Comparison of ENCODE assay signal across 8 mouse cellular contexts in the genomic region with DNA sequence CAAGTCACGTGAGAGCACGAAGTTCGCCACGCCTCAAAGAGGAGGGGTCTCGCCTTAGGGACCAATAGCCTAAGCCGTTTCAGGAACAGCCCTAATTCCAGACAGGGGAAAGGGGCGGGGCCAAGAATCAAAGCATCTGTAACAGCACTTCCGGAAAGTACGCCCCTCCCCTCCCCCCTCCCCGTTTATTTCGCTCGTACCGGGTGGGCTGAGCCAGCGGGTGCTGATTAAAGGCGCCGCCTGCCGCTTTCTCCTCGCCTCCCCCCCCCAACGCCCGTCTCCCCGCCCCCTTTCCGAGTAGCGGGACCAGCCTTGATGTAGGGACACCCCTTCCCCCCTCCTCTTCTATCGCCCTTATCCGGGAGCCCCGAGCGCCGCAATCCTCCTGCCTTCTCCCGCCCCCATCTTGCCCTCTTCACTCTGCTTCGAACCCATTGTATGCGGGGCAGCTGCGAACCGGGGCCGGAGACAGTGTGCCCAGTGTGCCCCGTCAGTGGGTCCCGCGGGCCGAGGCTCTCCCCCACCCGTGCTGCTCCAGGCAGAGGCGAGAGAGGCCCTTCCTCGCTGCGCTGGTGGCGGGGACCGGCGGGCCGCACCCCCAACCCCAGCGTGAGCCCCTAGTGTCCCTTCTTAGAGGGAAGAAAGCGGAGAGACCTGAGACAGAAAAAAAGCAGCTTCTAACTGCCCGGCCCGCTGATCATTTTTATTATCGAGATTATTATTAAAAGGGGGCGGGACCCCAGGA. TPM values are rescaled to one million over a fixed set of nuclear protein-coding genes. Genes with fewer than 3 reads are reported as not detected.
DNase-seq lines count a peak whose midpoint lies in the region; ATAC-seq and TF ChIP-seq lines count a peak whose summit lies in the region.

No protein-coding gene starts in this region.

- peak; percentile 100 for DNase-seq in MEL (ENCODE audit: low read depth, low spot score)
- DNase-seq in cerebellum, adult 2 months = peak; percentile 93 to 98
- peak; percentile 99 for DNase-seq in forebrain, postnatal 0 days
- DNase-seq in heart, postnatal 4 days = peak; percentile 97
- peak; percentile 97 to 98 for DNase-seq in layer of hippocampus, adult 8-10 months (ENCODE audit: low spot score in 2 of 2)
- peak; percentile 98 for DNase-seq in ovary, adult 18-20 months (ENCODE audit: low spot score)
- peak; percentile 99 for DNase-seq in thymus, postnatal 0 days (ENCODE audit: low spot score)

- H3K4me1 ChIP-seq in MEL (ENCODE audit: control insufficient read depth in 1 of 2, insufficient read depth in 2 of 2, low read length in 2 of 2) = peaks cover 4 to 10% of the 10 kb centered on the region in 2 experiments; a peak in 3 of 4 replicates
- no peaks in the 10 kb centered on the region for H3K4me1 ChIP-seq in cerebellum, adult 2 months (ENCODE audit: control insufficient read depth, insufficient read depth, low read length)
- H3K4me1 ChIP-seq in forebrain, postnatal 0 days (ENCODE audit: insufficient read depth) = peaks cover 12% of the 10 kb centered on the region
- peaks cover 13% of the 10 kb centered on the region for H3K4me1 ChIP-seq in lung, embryonic 15.5 days

- TF ChIP-seq CTCF in MEL (IDR thresholded peaks at IDR 0.05 in 2 of 3, conservative IDR thresholded peaks at IDR 0.05 in 1 of 3; ENCODE audit: control insufficient read depth in 1 of 3, insufficient read depth in 1 of 3, low read depth in 2 of 3, low read length in 3 of 3, poor library complexity in 1 of 3, severe bottlenecking in 1 of 3) = no peak
- TF ChIP-seq CTCF in cerebellum, adult 2 months (IDR thresholded peaks at IDR 0.05; ENCODE audit: borderline replicate concordance, insufficient read depth, low read depth, low read length) = no peak
- no peak for TF ChIP-seq CTCF in forebrain, postnatal 0 days (IDR thresholded peaks at IDR 0.05; ENCODE audit: low read depth)

- peak; percentile 52 to 75; a peak in 3 of 4 replicates for TF ChIP-seq POLR2A in MEL (IDR thresholded peaks at IDR 0.05; ENCODE audit: control insufficient read depth in 1 of 2, insufficient read depth in 1 of 2, low read depth in 1 of 2, low read length in 2 of 2, poor library complexity in 1 of 2)
- 0 out of 2 replicates have a peak, but pooled peaks have one; percentile 4 for TF ChIP-seq POLR2A in cerebellum, adult 2 months (IDR thresholded peaks at IDR 0.05; ENCODE audit: borderline replicate concordance, insufficient read depth, low read length)

- H3K9me3 ChIP-seq in MEL (replicated peaks; ENCODE audit: insufficient read depth, low read length) = no peaks in the 10 kb centered on the region
- no peaks in the 10 kb centered on the region for H3K9me3 ChIP-seq in forebrain, postnatal 0 days (ENCODE audit: low read length)
- no peaks in the 10 kb centered on the region for H3K9me3 ChIP-seq in lung, embryonic 15.5 days

- H3K4me3 ChIP-seq in MEL (ENCODE audit: control insufficient read depth in 1 of 2, insufficient read depth in 1 of 2, low read depth in 2 of 2, low read length in 2 of 2) = peak overlapping the region; percentile 76 to 82
- peak overlapping the region; percentile 56 for H3K4me3 ChIP-seq in cerebellum, adult 2 months (replicated peaks; ENCODE audit: insufficient read depth, low read depth, low read length)
- peak overlapping the region; percentile 96 for H3K4me3 ChIP-seq in forebrain, postnatal 0 days (ENCODE audit: low read depth, low read length)
- peak overlapping the region; percentile 92 for H3K4me3 ChIP-seq in lung, embryonic 15.5 days

- no peak; a peak in 2 of 4 replicates for TF ChIP-seq EP300 in MEL (IDR thresholded peaks at IDR 0.05; ENCODE audit: low read depth in 1 of 2, low read length in 2 of 2)

- H3K36me3 ChIP-seq in MEL (ENCODE audit: control insufficient read depth in 1 of 2, insufficient read depth in 2 of 2, low read length in 2 of 2) = peaks cover 0 to 6% of the 10 kb centered on the region in 2 experiments; a peak in 2 of 4 replicates
- no peaks in the 10 kb centered on the region for H3K36me3 ChIP-seq in forebrain, postnatal 0 days (ENCODE audit: insufficient read depth)
- no peaks in the 10 kb centered on the region for H3K36me3 ChIP-seq in lung, embryonic 15.5 days

- H3K79me2 ChIP-seq in MEL (ENCODE audit: control insufficient read depth, insufficient read depth, low read length, poor library complexity) = peaks cover 42% of the 10 kb centered on the region

- ATAC-seq in forebrain, postnatal 0 days = peak; percentile 90
- ATAC-seq in lung, embryonic 15.5 days (ENCODE audit: borderline replicate concordance, extremely low read depth, low FRiP score, low TSS enrichment) = peak; percentile 82

- WGBS in cerebellum, adult 2 months = under 1% methylated on average over 51 of the region's 52 CpGs
- 3% methylated on average over 50 of the region's 52 CpGs for WGBS in forebrain, postnatal 0 days
- WGBS in lung, embryonic 15.5 days = under 1% methylated on average over 51 of the region's 52 CpGs

- peak overlapping the region; percentile 97 for H3K9ac ChIP-seq in MEL (ENCODE audit: control insufficient read depth, low read depth, low read length, poor library complexity, severe bottlenecking)
- peak overlapping the region; percentile 97 for H3K9ac ChIP-seq in forebrain, postnatal 0 days
- peak overlapping the region; percentile 88 for H3K9ac ChIP-seq in lung, embryonic 15.5 days

- peak overlapping the region; percentile 93 for H3K4me2 ChIP-seq in forebrain, postnatal 0 days (ENCODE audit: low read depth)
- peak overlapping the region; percentile 79 for H3K4me2 ChIP-seq in lung, embryonic 15.5 days

- no peak for TF ChIP-seq RAD21 in MEL (IDR thresholded peaks at IDR 0.05; ENCODE audit: low read depth, low read length)

- H3K27me3 ChIP-seq in MEL (ENCODE audit: control insufficient read depth in 1 of 2, insufficient read depth in 2 of 2, low read length in 2 of 2) = no peaks in the 10 kb centered on the region
- no peaks in the 10 kb centered on the region for H3K27me3 ChIP-seq in cerebellum, adult 2 months (ENCODE audit: control insufficient read depth, insufficient read depth, low read length)
- no peaks in the 10 kb centered on the region for H3K27me3 ChIP-seq in forebrain, postnatal 0 days (ENCODE audit: insufficient read depth, low read length)
- no peaks in the 10 kb centered on the region for H3K27me3 ChIP-seq in lung, embryonic 15.5 days

- peak overlapping the region; percentile 96 for H3K27ac ChIP-seq in MEL (ENCODE audit: control insufficient read depth, low read depth, low read length)
- H3K27ac ChIP-seq in cerebellum, adult 2 months (ENCODE audit: insufficient read depth, low read length) = peak overlapping the region; percentile 54
- H3K27ac ChIP-seq in forebrain, postnatal 0 days (ENCODE audit: low read depth, low read length) = peak overlapping the region; percentile 100
- H3K27ac ChIP-seq in lung, embryonic 15.5 days = peak overlapping the region; percentile 100

TF ChIP-seq in MEL, 35 proteins besides CTCF, POLR2A, EP300 and RAD21 (continues in another document):
- TF ChIP-seq ELF1 (IDR thresholded peaks at IDR 0.05; ENCODE audit: low read depth, low read length) (peak; percentile 98), ZKSCAN1 (IDR thresholded peaks at IDR 0.05; ENCODE audit: low read depth, low read length) (no peak), MAX (IDR thresholded peaks at IDR 0.05; ENCODE audit: low read length) (peak; percentile 92), BHLHE40 (IDR thresholded peaks at IDR 0.05; ENCODE audit: borderline replicate concordance, low read depth, low read length) (peak; percentile 98), RCOR1 (IDR thresholded peaks at IDR 0.05; ENCODE audit: low read depth, low read length) (peak; percentile 42; the same call in 1 of the 2 replicates), MYC (IDR thresholded peaks at IDR 0.05; ENCODE audit: low read depth, low read length) (peak; percentile 68; the same call in 1 of the 2 replicates), E2F4 (IDR thresholded peaks at IDR 0.05; ENCODE audit: borderline replicate concordance, low read depth, low read length) (no peak), TAL1 (IDR thresholded peaks at IDR 0.05; ENCODE audit: low read length) (no peak), TBP (IDR thresholded peaks at IDR 0.05; ENCODE audit: low read depth, low read length) (peak; percentile 41), USF1 (IDR thresholded peaks at IDR 0.05; ENCODE audit: low read depth, low read length) (peak; percentile 97), ETS1 (IDR thresholded peaks at IDR 0.05; ENCODE audit: low read depth, low read length) (peak; percentile 77), POLR2AphosphoS2 (IDR thresholded peaks at IDR 0.05; ENCODE audit: low read length) (peak; percentile 43), NRF1 (IDR thresholded peaks at IDR 0.05; ENCODE audit: insufficient read depth, low read depth, low read length, poor library complexity, severe bottlenecking) (no peak), MAFK (IDR thresholded peaks at IDR 0.05; ENCODE audit: borderline replicate concordance, low read depth, low read length) (no peak), JUND (IDR thresholded peaks at IDR 0.05; ENCODE audit: low read depth, low read length) (no peak), HCFC1 (IDR thresholded peaks at IDR 0.05; ENCODE audit: low read depth, low read length) (peak; percentile 79), GATA1 (IDR thresholded peaks at IDR 0.05; ENCODE audit: low read depth, low read length) (no peak), NELFE (IDR thresholded peaks at IDR 0.05; ENCODE audit: low read depth, low read length) (no peak), SMC3 (IDR thresholded peaks at IDR 0.05; ENCODE audit: low read depth, low read length) (no peak), MEF2A (IDR thresholded peaks at IDR 0.05; ENCODE audit: extremely low read depth, insufficient replicate concordance, low read depth, low read length, poor library complexity, severe bottlenecking) (no peak), POLR2AphosphoS5 (IDR thresholded peaks at IDR 0.05; ENCODE audit: borderline replicate concordance, low read depth, low read length) (peak; percentile 31; the same call in 1 of the 2 replicates), CHD2 (IDR thresholded peaks at IDR 0.05; ENCODE audit: low read length) (no peak), GABPA (IDR thresholded peaks at IDR 0.05; ENCODE audit: low read depth, low read length) (no peak)

RNA-seq across cellular contexts. Expression of a gene that starts 1.5 kb away (rescaled TPM):
- total RNA-seq in MEL (2012; rRNA removed) = 19.1 and 21.2 TPM in 2 replicates
- polyA plus RNA-seq in MEL (2012; ENCODE audit: insufficient read depth in 1 of 2, insufficient read length in 2 of 2, low read depth in 1 of 2, low replicate concordance in 2 of 2, missing spikeins in 1 of 2) = 10 to 100 TPM in 1 of 2 experiments, not detected in 1; 57.2 TPM
- polyA plus RNA-seq in cerebellum, adult 2 months (2012; rRNA removed) = 40.3 and 43.4 TPM in 2 replicates
- total RNA-seq in forebrain, postnatal 0 days (2014; rRNA removed) = 68.6 and 76.5 TPM in 2 replicates
- polyA plus RNA-seq in forebrain, postnatal 0 days (2015; fragmentation: Nextera tagmentation; extraction: Ambion mirVana) = 25.9 and 28.2 TPM in 2 replicates
- 10 to 100 TPM; 50.1 to 53.8 TPM for total RNA-seq in heart, postnatal 4 days (2021)
- 10 to 100 TPM; 91.0 to 98.4 (median 93.7) TPM for total RNA-seq in layer of hippocampus, adult 8-10 months (2022)
- 22.2 and 27.8 TPM in 2 replicates for polyA plus RNA-seq in lung, embryonic 15.5 days (2015; fragmentation: Nextera tagmentation; extraction: Ambion mirVana)
- 20.4 and 23.6 TPM in 2 replicates for polyA plus RNA-seq in thymus, postnatal 0 days (2015; fragmentation: Nextera tagmentation; extraction: Ambion mirVana)

Comparison
In these comparisons a context has a peak if more than half of its experiments do, and no peak if none do; other contexts are left out.
1. Peak in every context shown above with its lines: DNase-seq, ATAC-seq, H3K4me3 ChIP-seq and H3K27ac ChIP-seq.